Mouse (Mus musculus): ENCODE measurements at regions not wholly inside any gene's neighbourhood (a gene's known extent, or its start where the extent isn't known, plus 50 kb on each side); places are given as distances from the start of the nearest gene placed in this dataset.

GRCm38 (mm10) chr14:46706462-46706861 is 53.9 kb upstream of the Cdkn3 start:
- TF ChIP-seq ZC3H11A (IDR thresholded peaks at IDR 0.05; ENCODE audit: borderline replicate concordance, low read depth, low read length) (no peak), CHD2 (IDR thresholded peaks at IDR 0.05; ENCODE audit: low read depth, low read length) (no peak), HCFC1 (IDR thresholded peaks at IDR 0.05; ENCODE audit: borderline replicate concordance, insufficient read depth, low read length) (no peak), MAFK (IDR thresholded peaks at IDR 0.05; ENCODE audit: insufficient read depth, low read depth, low read length) (no peak), ZNF384 (IDR thresholded peaks at IDR 0.05; ENCODE audit: low read depth, low read length) (no peak)
- H3K36me3 ChIP-seq (ENCODE audit: control insufficient read depth, insufficient read depth, low read length, poor library complexity, severe bottlenecking), result no peaks in the 10 kb centered on the region
- H3K27ac ChIP-seq (ENCODE audit: insufficient read depth, low read depth, low read length, poor library complexity, severe bottlenecking), result no peak overlapping the region
- no peaks in the 10 kb centered on the region for H3K9me3 ChIP-seq (ENCODE audit: control insufficient read depth, insufficient read depth, low read depth, low read length)
- H3K4me3 ChIP-seq (ENCODE audit: insufficient read depth in 1 of 2, low read depth in 1 of 2, low read length in 2 of 2, poor library complexity in 1 of 2, severe bottlenecking in 1 of 2), result no peak overlapping the region
- H3K4me1 ChIP-seq (ENCODE audit: control insufficient read depth in 2 of 2, insufficient read depth in 2 of 2, low read length in 2 of 2, poor library complexity in 1 of 2), result no peaks in the 10 kb centered on the region; a peak in 1 of 4 replicates
- no peak for DNase-seq (ENCODE audit: low read depth, low spot score)
- in situ Hi-C loops (cut with MboI; ENCODE audit: low sequenced_read_pairs in 2 of 2, unreplicated experiment in 2 of 2), result loop anchor here in 1 of 2 experiments (25.0 kb wide), 1 partner anchor 844 kb away; no protein-coding TSS in a partner anchor
- H3K9ac ChIP-seq (ENCODE audit: insufficient read depth, low read depth, low read length, poor library complexity, severe bottlenecking), result no peak overlapping the region

GRCm38 (mm10) chr14:46704316-46704751 is 56.0 kb upstream of the Cdkn3 start:
- Histone ChIP-seq H3K9me3 (ENCODE audit: control insufficient read depth, insufficient read depth, low read depth, low read length) (no peaks in the 10 kb centered on the region), H3K4me1 (ENCODE audit: control insufficient read depth in 2 of 2, insufficient read depth in 2 of 2, low read length in 2 of 2, poor library complexity in 1 of 2) (no peaks in the 10 kb centered on the region; a peak in 1 of 4 replicates), H3K27ac (ENCODE audit: insufficient read depth, low read depth, low read length, poor library complexity, severe bottlenecking) (no peak overlapping the region), H3K36me3 (ENCODE audit: control insufficient read depth, insufficient read depth, low read length, poor library complexity, severe bottlenecking) (no peaks in the 10 kb centered on the region), H3K4me3 (ENCODE audit: insufficient read depth in 1 of 2, low read depth in 1 of 2, low read length in 2 of 2, poor library complexity in 1 of 2, severe bottlenecking in 1 of 2) (no peak overlapping the region), H3K9ac (ENCODE audit: insufficient read depth, low read depth, low read length, poor library complexity, severe bottlenecking) (no peak overlapping the region)
- DNase-seq (ENCODE audit: low read depth, low spot score), result no peak
- TF ChIP-seq ZNF384 (IDR thresholded peaks at IDR 0.05; ENCODE audit: low read depth, low read length), result no peak
- no peak for TF ChIP-seq HCFC1 (IDR thresholded peaks at IDR 0.05; ENCODE audit: borderline replicate concordance, insufficient read depth, low read length)
- no peak for TF ChIP-seq CHD2 (IDR thresholded peaks at IDR 0.05; ENCODE audit: low read depth, low read length)
- TF ChIP-seq ZC3H11A (IDR thresholded peaks at IDR 0.05; ENCODE audit: borderline replicate concordance, low read depth, low read length), result no peak
- TF ChIP-seq MAFK (IDR thresholded peaks at IDR 0.05; ENCODE audit: insufficient read depth, low read depth, low read length), result no peak
- in situ Hi-C loops (cut with MboI; ENCODE audit: low sequenced_read_pairs in 2 of 2, unreplicated experiment in 2 of 2), result loop anchor here in 1 of 2 experiments (25.0 kb wide), 1 partner anchor 842 kb away; no protein-coding TSS in a partner anchor

GRCm38 (mm10) chr14:46702669-46703435 is 57.5 kb upstream of the Cdkn3 start:
- TF ChIP-seq MAFK (IDR thresholded peaks at IDR 0.05; ENCODE audit: insufficient read depth, low read depth, low read length) (no peak), ZC3H11A (IDR thresholded peaks at IDR 0.05; ENCODE audit: borderline replicate concordance, low read depth, low read length) (peak; percentile 57; the same call in 1 of the 2 replicates)
- H3K27ac ChIP-seq (ENCODE audit: insufficient read depth, low read depth, low read length, poor library complexity, severe bottlenecking), result no peak overlapping the region
- H3K4me3 ChIP-seq (ENCODE audit: insufficient read depth in 1 of 2, low read depth in 1 of 2, low read length in 2 of 2, poor library complexity in 1 of 2, severe bottlenecking in 1 of 2), result no peak overlapping the region
- 0 out of 2 replicates have a peak overlapping the region, but pooled peaks have one; percentile 37 for H3K9ac ChIP-seq (ENCODE audit: insufficient read depth, low read depth, low read length, poor library complexity, severe bottlenecking)
- no peaks in the 10 kb centered on the region; a peak in 1 of 4 replicates for H3K4me1 ChIP-seq (ENCODE audit: control insufficient read depth in 2 of 2, insufficient read depth in 2 of 2, low read length in 2 of 2, poor library complexity in 1 of 2)
- H3K36me3 ChIP-seq (ENCODE audit: control insufficient read depth, insufficient read depth, low read length, poor library complexity, severe bottlenecking), result no peaks in the 10 kb centered on the region
- in situ Hi-C loops (cut with MboI; ENCODE audit: low sequenced_read_pairs in 2 of 2, unreplicated experiment in 2 of 2), result loop anchor here in 1 of 2 experiments (25.0 kb wide), 1 partner anchor 841 kb away; no protein-coding TSS in a partner anchor
- H3K9me3 ChIP-seq (ENCODE audit: control insufficient read depth, insufficient read depth, low read depth, low read length), result no peaks in the 10 kb centered on the region
- peak; percentile 42 for DNase-seq (ENCODE audit: low read depth, low spot score)

GRCm38 (mm10) chr14:46692571-46692970 is 67.8 kb upstream of the Cdkn3 start:
- in situ Hi-C loops (cut with MboI; ENCODE audit: low sequenced_read_pairs in 2 of 2, unreplicated experiment in 2 of 2), result no loop called here

More at GRCm38 (mm10) chr14:46692571-46692970, 67.8 kb upstream of the Cdkn3 start:
- no peak overlapping the region for H3K27ac ChIP-seq (ENCODE audit: insufficient read depth, low read depth, low read length, poor library complexity, severe bottlenecking)
- DNase-seq (ENCODE audit: low read depth, low spot score), result no peak
- peaks cover 2% of the 10 kb centered on the region in 2 experiments; a peak in 1 of 4 replicates for H3K4me1 ChIP-seq (ENCODE audit: control insufficient read depth in 2 of 2, insufficient read depth in 2 of 2, low read length in 2 of 2, poor library complexity in 1 of 2)
- H3K9me3 ChIP-seq (ENCODE audit: control insufficient read depth, insufficient read depth, low read depth, low read length), result no peaks in the 10 kb centered on the region
- H3K36me3 ChIP-seq (ENCODE audit: control insufficient read depth, insufficient read depth, low read length, poor library complexity, severe bottlenecking), result no peaks in the 10 kb centered on the region
- H3K9ac ChIP-seq (ENCODE audit: insufficient read depth, low read depth, low read length, poor library complexity, severe bottlenecking), result no peak overlapping the region
- H3K4me3 ChIP-seq (ENCODE audit: insufficient read depth in 1 of 2, low read depth in 1 of 2, low read length in 2 of 2, poor library complexity in 1 of 2, severe bottlenecking in 1 of 2), result no peak overlapping the region
- no peak for TF ChIP-seq ZC3H11A (IDR thresholded peaks at IDR 0.05; ENCODE audit: borderline replicate concordance, low read depth, low read length)
- no peak for TF ChIP-seq ZNF384 (IDR thresholded peaks at IDR 0.05; ENCODE audit: low read depth, low read length)
- TF ChIP-seq MAFK (IDR thresholded peaks at IDR 0.05; ENCODE audit: insufficient read depth, low read depth, low read length), result no peak
- no peak for TF ChIP-seq CHD2 (IDR thresholded peaks at IDR 0.05; ENCODE audit: low read depth, low read length)
- TF ChIP-seq HCFC1 (IDR thresholded peaks at IDR 0.05; ENCODE audit: borderline replicate concordance, insufficient read depth, low read length), result no peak
